Mouse (Mus musculus) CH12.LX (cell line): ENCODE results near the gene Vwf.

Experiments
- BHLHE40 ChIP-seq: IDR thresholded peaks from 2 replicates; pipeline ENCODE4 v1.6.1; 2011; ENCODE audit warnings: mild to moderate bottlenecking, low read depth, low read length, improper control_type of control experiment
- CTCF ChIP-seq, 2 experiments: IDR thresholded peaks in 1 of 2; conservative IDR thresholded peaks in 1 of 2; 2 replicates each; pipeline ENCODE4 v1.5.1; 2011 to 2012; ENCODE audit warnings: low read depth in 2 of 2, low read length in 2 of 2, improper control_type of control experiment in 1 of 2, inconsistent platforms in 1 of 2, mild to moderate bottlenecking in 1 of 2, moderate library complexity in 1 of 2
- MAX ChIP-seq: IDR thresholded peaks from 2 replicates; pipeline ENCODE4 v1.6.1; 2011; ENCODE audit warnings: low read length, improper control_type of control experiment
- POLR2A ChIP-seq: IDR thresholded peaks from 2 replicates; pipeline ENCODE4 v1.6.1; 2011; ENCODE audit warnings: low read depth, mild to moderate bottlenecking, improper control_type of control experiment, low read length
- TCF12 ChIP-seq: IDR thresholded peaks from 2 replicates; pipeline ENCODE4 v1.6.1; 2014; ENCODE audit warnings: low read depth, mild to moderate bottlenecking, inconsistent platforms, low read length, improper control_type of control experiment

DNA sequence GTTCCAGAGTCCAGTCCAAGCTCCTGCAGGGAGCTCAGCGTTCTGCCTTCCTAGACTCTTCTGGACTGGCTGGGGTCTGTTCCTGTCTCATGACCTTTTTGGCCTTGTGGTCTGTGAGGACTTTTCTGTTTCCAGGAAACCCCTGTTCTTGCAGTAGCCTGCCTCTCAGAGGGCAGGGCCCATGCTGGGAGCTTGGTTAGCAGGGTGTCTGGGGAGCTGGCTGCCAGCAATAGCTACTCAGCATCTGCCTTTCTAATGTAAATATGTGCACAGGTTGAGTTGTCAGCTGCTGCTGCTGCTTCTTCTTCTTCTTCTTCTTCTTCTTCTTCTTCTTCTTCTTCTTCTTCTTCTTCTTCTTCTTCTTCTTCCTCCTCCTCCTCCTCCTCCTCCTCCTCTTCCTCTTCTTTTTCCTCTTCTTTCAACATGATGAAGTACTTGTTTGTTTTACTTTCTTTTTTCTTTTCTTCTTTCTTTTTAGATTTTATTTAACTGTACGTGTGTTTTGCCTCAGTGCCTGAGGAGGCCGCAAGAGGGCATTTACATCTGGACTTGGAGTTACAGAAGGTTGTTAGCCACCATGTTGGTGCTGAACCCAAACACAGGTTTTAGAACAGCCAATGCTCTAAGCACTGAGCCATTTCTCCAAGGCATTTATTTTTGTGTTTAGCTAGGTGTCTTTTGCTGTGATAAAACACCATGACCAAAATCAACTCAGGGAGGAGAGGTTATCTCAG is 41.8 kb upstream of the Vwf start:
- TF ChIP-seq TCF12 (no peak), CTCF (conservative IDR thresholded peaks at IDR 0.05 in 1 of 2, IDR thresholded peaks at IDR 0.05 in 1 of 2; ENCODE audit: low read depth in 2 of 2, low read length in 2 of 2) (no peak; a peak in 1 of 4 replicates), BHLHE40 (no peak), MAX (no peak), POLR2A (no peak)
